Mouse (Mus musculus) embryonic fibroblast, embryonic 13.5 days (primary cell): ENCODE measurements around the gene Gm10277.

Source experiments
- CTCF ChIP-seq: IDR thresholded peaks from 2 replicates; pipeline ENCODE4 v1.5.1; 2011; ENCODE audit warnings: mild to moderate bottlenecking, control low read depth, low read length, moderate library complexity, borderline replicate concordance; ENCODE audit not compliant: insufficient read depth
- POLR2A ChIP-seq: IDR thresholded peaks from 2 replicates; pipeline ENCODE4 v1.6.1; 2011; ENCODE audit warnings: low read depth, mild to moderate bottlenecking, control low read depth, low read length, moderate library complexity

DNA sequence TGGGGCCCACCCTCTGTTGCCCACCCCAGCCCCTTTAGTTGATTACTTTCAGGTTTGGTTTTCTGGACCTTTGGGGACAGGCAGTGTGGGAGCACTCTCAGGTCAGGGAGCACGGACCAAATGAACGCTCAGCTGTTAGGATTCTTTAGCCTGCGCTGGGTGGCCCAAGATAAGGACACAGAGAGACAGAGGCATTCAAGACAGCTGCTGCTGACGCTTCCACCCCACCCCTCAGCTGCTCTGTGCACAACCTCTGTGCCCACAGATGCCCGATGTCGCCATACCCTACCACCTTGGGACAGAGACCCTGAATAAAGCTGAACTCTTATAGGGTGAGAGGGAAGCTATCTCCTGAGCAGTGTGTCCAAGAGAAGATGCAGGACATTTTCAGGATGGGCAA lies 22.5 kb upstream of the Gm10277 start:
- TF ChIP-seq CTCF (no peak), POLR2A (no peak)
